Mouse (Mus musculus): ENCODE results near the gene Gm38392.
"Not testable (repeated sequence)": the region's sequence is repeated elsewhere in the genome, so short reads cannot be mapped to it uniquely, and the experiment has no call there.

Gene Gm38392

GRCm38 (mm10) chr3:88287110-88287509, at the start of gene Gm38392:
TSS of gene Gm38392 (minus strand) at chr3:88287210.
- no peak for ATAC-seq (ENCODE audit: insufficient number of reproducible peaks, low FRiP score, low TSS enrichment)

- ATAC-seq (ENCODE audit: insufficient number of reproducible peaks, low FRiP score, low TSS enrichment) = peak; percentile 93
Measured at GRCm38 (mm10) chr3:88336058-88337013, 49.3 kb upstream of the Gm38392 start, which contains the start of the genes Tmem79 and Smg5. TSS of gene Tmem79 (minus strand) at chr3:88336148. TSS of gene Smg5 (plus strand) at chr3:88336260.

GRCm38 (mm10) chr3:88335436-88336053, 48.5 kb upstream of the Gm38392 start:
- ATAC-seq (ENCODE audit: insufficient number of reproducible peaks, low FRiP score, low TSS enrichment) = no peak

DNA sequence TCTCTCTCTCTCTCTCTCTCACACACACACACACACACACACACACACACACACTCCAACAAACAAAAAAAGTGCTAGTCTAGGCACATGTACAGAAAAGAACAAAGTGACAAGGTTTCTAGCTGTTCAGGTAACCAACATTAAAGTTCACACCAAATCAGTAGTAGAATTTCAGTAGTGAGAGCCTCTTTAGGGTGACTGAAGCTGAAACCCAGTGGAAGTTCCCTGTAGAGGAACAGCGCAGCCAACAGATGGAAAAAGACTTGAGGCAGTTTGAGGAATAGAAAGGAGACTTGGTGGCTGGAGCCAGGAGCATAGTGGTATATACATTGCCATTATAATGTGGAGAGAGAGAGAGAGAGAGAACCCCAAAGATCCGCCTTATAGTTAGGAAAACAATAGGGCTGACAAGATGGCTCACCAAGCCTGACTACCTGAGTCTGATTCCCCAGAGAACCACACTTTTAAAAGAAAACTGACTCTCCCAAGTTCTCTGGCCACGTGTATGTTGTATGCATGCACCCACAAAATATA, 48.0 kb upstream of the Gm38392 start:
- no peak for ATAC-seq (ENCODE audit: insufficient number of reproducible peaks, low FRiP score, low TSS enrichment)

DNA sequence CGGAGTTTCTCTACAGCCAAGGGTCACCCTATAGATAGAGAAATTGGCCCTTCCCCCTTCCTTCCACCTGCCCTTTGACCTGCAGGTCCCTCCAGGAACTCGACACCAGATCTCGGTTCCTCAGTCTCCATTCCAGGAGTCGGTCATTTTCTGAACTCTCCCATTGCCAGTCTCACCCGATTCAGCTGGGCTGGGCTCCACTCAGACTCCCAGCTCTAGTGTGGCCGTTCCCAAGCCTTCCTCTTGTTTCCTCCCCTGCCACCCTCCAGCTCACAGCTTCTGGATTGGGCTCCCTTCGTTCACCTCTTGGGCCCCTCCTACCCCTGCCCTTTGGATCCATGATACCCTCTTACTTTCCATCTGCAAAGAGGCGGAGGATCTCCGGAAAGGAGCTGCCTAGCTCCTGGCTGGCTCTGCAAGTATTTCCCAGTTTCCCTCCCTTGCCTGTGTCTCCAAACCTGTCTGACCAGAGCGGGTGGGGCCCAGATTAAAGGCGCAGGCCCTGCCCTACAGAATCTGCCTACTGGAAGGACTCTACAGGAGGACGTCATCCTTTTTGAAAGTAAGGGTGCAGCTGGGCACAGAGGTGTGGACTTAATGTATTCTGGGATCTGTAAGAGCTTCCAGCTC, 47.1 kb upstream of the Gm38392 start:
- ATAC-seq (ENCODE audit: insufficient number of reproducible peaks, low FRiP score, low TSS enrichment) = no peak

GRCm38 (mm10) chr3:88331282-88331681, 44.3 kb upstream of the Gm38392 start:
- ATAC-seq (ENCODE audit: insufficient number of reproducible peaks, low FRiP score, low TSS enrichment) = no peak

GRCm38 (mm10) chr3:88328956-88329355, 41.9 kb upstream of the Gm38392 start:
- ATAC-seq (ENCODE audit: insufficient number of reproducible peaks, low FRiP score, low TSS enrichment) = no peak

DNA sequence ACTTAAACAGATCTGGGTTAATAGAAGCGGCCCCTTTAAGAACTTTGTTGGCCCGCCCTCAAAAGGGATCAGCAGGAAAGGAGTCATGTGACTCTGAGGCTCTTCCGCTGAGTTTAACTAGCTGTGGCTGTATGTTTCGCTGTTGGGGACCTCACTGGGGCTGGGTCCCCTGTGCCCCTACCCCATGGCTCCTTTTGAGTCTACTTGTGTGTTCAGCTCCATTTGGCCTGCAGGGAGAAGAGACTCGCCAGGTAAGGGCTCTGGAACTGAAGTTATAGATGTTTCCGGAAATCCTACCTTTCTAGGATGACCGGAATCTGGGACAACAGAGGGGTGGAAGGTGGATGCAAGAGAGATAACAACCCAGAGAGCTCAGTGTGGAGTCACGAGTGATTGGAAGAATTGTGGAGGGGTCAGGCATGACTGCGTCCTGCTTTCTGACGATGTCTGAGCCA, 38.0 kb upstream of the Gm38392 start, which contains the start of gene Glmp:
Gene Glmp (plus strand): TSS at position 73 of the 455 bp plus-strand sequence.
- peak; percentile 68 for ATAC-seq (ENCODE audit: insufficient number of reproducible peaks, low FRiP score, low TSS enrichment)

DNA sequence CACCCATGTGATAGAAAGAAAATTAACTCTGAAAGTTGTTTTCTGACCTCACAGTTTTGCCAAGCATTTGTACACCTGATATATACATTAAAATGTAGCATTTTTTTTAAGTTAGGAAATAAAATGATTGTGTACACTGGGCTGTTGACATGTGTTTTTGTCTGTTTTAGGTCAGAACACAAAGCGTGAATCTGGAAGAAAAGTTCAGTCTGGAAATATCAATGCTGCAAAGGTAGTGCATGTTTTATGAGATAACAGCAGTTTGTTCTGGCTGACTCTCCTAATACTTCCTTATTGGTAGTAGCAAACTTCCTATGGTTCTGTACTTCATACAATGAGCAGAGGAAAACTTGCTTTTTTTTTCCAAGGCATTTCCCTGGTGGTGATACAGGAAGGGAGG, 12.2 kb upstream of the Gm38392 start:
- ATAC-seq (ENCODE audit: insufficient number of reproducible peaks, low FRiP score, low TSS enrichment) = no peak

GRCm38 (mm10) chr3:88297321-88297851, 10.4 kb upstream of the Gm38392 start:
- no peak for ATAC-seq (ENCODE audit: insufficient number of reproducible peaks, low FRiP score, low TSS enrichment)

- ATAC-seq (ENCODE audit: insufficient number of reproducible peaks, low FRiP score, low TSS enrichment) = peak; percentile 99
Measured at GRCm38 (mm10) chr3:88296561-88297318, 9.7 kb upstream of the Gm38392 start, which contains the start of the genes Tsacc and Cct3. TSS of gene Tsacc (minus strand) at chr3:88296999. TSS of gene Cct3 (plus strand) at chr3:88297116.

GRCm38 (mm10) chr3:88296110-88296560, 9.1 kb upstream of the Gm38392 start:
- no peak for ATAC-seq (ENCODE audit: insufficient number of reproducible peaks, low FRiP score, low TSS enrichment)

- not testable (repeated sequence) for ATAC-seq (ENCODE audit: insufficient number of reproducible peaks, low FRiP score, low TSS enrichment)
Measured at GRCm38 (mm10) chr3:88295272-88295671, 8.3 kb upstream of the Gm38392 start.

- no peak for ATAC-seq (ENCODE audit: insufficient number of reproducible peaks, low FRiP score, low TSS enrichment)
Measured at GRCm38 (mm10) chr3:88291970-88292369, 5.0 kb upstream of the Gm38392 start.

- not testable (repeated sequence) for ATAC-seq (ENCODE audit: insufficient number of reproducible peaks, low FRiP score, low TSS enrichment)
Measured at GRCm38 (mm10) chr3:88288133-88288713, 1.2 kb upstream of the Gm38392 start.

DNA sequence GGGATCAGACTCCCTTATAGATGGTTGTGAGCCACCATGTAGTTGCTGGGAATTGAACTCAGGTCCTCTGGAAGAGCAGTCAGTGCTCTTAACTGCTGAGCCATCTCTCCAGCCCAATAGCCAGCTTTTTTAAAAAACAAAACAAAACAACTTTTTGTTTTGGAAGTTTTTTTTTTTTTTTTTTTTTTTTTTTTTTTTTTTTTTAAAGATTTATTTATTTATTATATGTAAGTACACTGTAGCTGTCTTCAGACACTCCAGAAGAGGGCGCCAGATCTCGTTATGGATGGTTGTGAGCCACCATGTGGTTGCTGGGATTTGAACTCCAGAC, 1.5 kb downstream of the Gm38392 start:
- not testable (repeated sequence) for ATAC-seq (ENCODE audit: insufficient number of reproducible peaks, low FRiP score, low TSS enrichment)

- not testable (repeated sequence) for ATAC-seq (ENCODE audit: insufficient number of reproducible peaks, low FRiP score, low TSS enrichment)
Measured at GRCm38 (mm10) chr3:88284815-88285564, 2.0 kb downstream of the Gm38392 start.

All from cerebellum, adult (tissue).